Comparison of ENCODE assay signal across 8 mouse cellular contexts in the genomic region with DNA sequence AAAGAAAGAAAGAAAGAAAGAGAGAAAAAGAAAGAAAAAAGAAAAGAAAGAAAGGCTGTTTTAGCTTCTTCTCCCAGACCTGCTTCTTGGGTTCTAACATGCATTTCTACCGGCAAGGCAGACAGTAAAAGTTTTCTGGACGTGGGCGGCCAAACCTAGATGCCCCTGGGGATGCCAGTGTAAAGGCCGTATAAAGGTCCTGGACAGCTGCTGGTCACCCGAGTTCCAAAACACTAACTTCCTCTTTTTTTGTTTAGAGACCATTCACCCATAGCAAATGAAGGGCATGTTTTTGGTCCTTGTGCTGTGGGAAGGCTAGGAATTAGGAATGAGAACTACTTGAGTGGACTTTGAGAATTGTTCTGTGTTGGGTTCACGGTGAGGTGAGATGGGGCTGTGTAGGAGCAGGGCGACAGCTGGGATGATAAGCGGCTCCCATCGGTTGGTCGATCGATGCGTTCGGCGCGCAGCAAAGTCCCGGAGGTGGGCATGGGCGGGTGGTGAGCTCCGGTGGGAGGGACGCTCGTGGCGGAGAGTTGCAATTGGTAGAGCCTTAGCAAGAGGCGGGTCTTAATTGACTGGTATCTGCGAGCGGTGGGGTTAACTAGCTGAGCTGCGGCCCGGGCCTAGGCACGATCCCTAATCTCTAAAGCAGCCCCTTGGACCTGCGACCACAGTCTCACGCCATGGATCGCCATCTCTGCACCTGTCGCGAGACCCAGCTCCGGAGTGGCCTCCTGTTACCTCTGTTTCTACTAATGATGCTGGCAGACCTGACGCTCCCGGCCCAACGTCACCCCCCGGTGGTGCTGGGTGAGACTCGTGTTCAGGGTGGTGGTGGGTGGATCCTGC. TPM values are rescaled to one million over a fixed set of nuclear protein-coding genes. Genes with fewer than 3 reads are reported as not detected.
A peak's percentile ranks its signal among the peaks of the same experiment; 100 is the strongest.
DNase-seq lines count a peak whose midpoint lies in the region; ATAC-seq and TF ChIP-seq lines count a peak whose summit lies in the region.

Pla2g15 (plus strand) TSS at position 599 of the 852 bp plus-strand sequence.

- TF ChIP-seq POLR2A in MEL (IDR thresholded peaks at IDR 0.05; ENCODE audit: control insufficient read depth in 1 of 2, insufficient read depth in 1 of 2, low read depth in 1 of 2, low read length in 2 of 2, poor library complexity in 1 of 2) = peak; percentile 33 to 83
- TF ChIP-seq POLR2A in lung, adult 2 months (IDR thresholded peaks at IDR 0.05; ENCODE audit: borderline replicate concordance, extremely low read depth, low read depth, low read length) = peak; percentile 79; the same call in 1 of the 2 replicates

- peak; percentile 97 for DNase-seq in MEL (ENCODE audit: low read depth, low spot score)
- peak; percentile 89 to 95 for DNase-seq in cerebellum, adult 18-20 months
- DNase-seq in heart, postnatal 25 days (ENCODE audit: low spot score) = peak; percentile 85
- peak; percentile 92 to 95 for DNase-seq in layer of hippocampus, adult 2 months (ENCODE audit: low spot score in 2 of 2)
- peak; percentile 87 for DNase-seq in lung, adult 2 months
- peak; percentile 90 for DNase-seq in testis, postnatal 10 days (ENCODE audit: low spot score)

- peak within 1 kb of the TSS; percentile 76 for H3K9ac ChIP-seq in MEL (ENCODE audit: control insufficient read depth, low read depth, low read length, poor library complexity, severe bottlenecking)
- H3K9ac ChIP-seq in forebrain, embryonic 16.5 days (replicated peaks; ENCODE audit: low read depth, low read length) = peak within 1 kb of the TSS; percentile 86
- peak within 1 kb of the TSS; percentile 82 for H3K9ac ChIP-seq in neural tube, embryonic 15.5 days (replicated peaks)

- no peaks in the 10 kb centered on the region for H3K9me3 ChIP-seq in MEL (replicated peaks; ENCODE audit: insufficient read depth, low read length)
- H3K9me3 ChIP-seq in forebrain, embryonic 16.5 days (ENCODE audit: control insufficient read depth, low read length) = no peaks in the 10 kb centered on the region
- H3K9me3 ChIP-seq in neural tube, embryonic 15.5 days (replicated peaks) = no peaks in the 10 kb centered on the region

- H3K4me2 ChIP-seq in forebrain, embryonic 16.5 days (ENCODE audit: low read length) = peak within 1 kb of the TSS; percentile 86
- peak within 1 kb of the TSS; percentile 82 for H3K4me2 ChIP-seq in neural tube, embryonic 15.5 days

- peak within 1 kb of the TSS; percentile 59 for H3K27ac ChIP-seq in MEL (ENCODE audit: control insufficient read depth, low read depth, low read length)
- peak within 1 kb of the TSS; percentile 70 for H3K27ac ChIP-seq in forebrain, embryonic 16.5 days (ENCODE audit: low read length)
- peak within 1 kb of the TSS; percentile 94 for H3K27ac ChIP-seq in layer of hippocampus, adult 2 months
- peak within 1 kb of the TSS; percentile 72 for H3K27ac ChIP-seq in neural tube, embryonic 15.5 days (replicated peaks)

- ATAC-seq in forebrain, embryonic 16.5 days = peak; percentile 100
- peak; percentile 98 for ATAC-seq in neural tube, embryonic 15.5 days (ENCODE audit: low FRiP score)

- WGBS in forebrain, embryonic 16.5 days = 1% methylated on average over 38 of the region's 38 CpGs
- WGBS in lung, adult 2 months = 1% methylated on average over 38 of the region's 38 CpGs
- WGBS in neural tube, embryonic 15.5 days = 1% methylated on average over 38 of the region's 38 CpGs

- TF ChIP-seq EP300 in MEL (IDR thresholded peaks at IDR 0.05; ENCODE audit: low read depth in 1 of 2, low read length in 2 of 2) = peak; percentile 46 to 50; a peak in 2 of 4 replicates

- TF ChIP-seq CTCF in MEL (IDR thresholded peaks at IDR 0.05 in 2 of 3, conservative IDR thresholded peaks at IDR 0.05 in 1 of 3; ENCODE audit: control insufficient read depth in 1 of 3, insufficient read depth in 1 of 3, low read depth in 2 of 3, low read length in 3 of 3, poor library complexity in 1 of 3, severe bottlenecking in 1 of 3) = no peak
- no peak for TF ChIP-seq CTCF in layer of hippocampus, adult 2 months (conservative IDR thresholded peaks at IDR 0.05)
- no peak for TF ChIP-seq CTCF in lung, adult 2 months (IDR thresholded peaks at IDR 0.05; ENCODE audit: insufficient read depth, low read length)

- H3K79me2 ChIP-seq in MEL (ENCODE audit: control insufficient read depth, insufficient read depth, low read length, poor library complexity) = peaks cover 2% of the 10 kb centered on the region; the same call in 1 of the 2 replicates

- no peaks in the 10 kb centered on the region for H3K27me3 ChIP-seq in MEL (ENCODE audit: control insufficient read depth in 1 of 2, insufficient read depth in 2 of 2, low read length in 2 of 2)
- no peaks in the 10 kb centered on the region for H3K27me3 ChIP-seq in forebrain, embryonic 16.5 days (replicated peaks; ENCODE audit: control insufficient read depth, insufficient read depth, low read length)
- no peaks in the 10 kb centered on the region for H3K27me3 ChIP-seq in neural tube, embryonic 15.5 days (replicated peaks)

- H3K36me3 ChIP-seq in MEL (ENCODE audit: control insufficient read depth in 1 of 2, insufficient read depth in 2 of 2, low read length in 2 of 2) = peaks cover 0 to 26% of the 10 kb centered on the region in 2 experiments; a peak in 2 of 4 replicates
- H3K36me3 ChIP-seq in forebrain, embryonic 16.5 days (ENCODE audit: control insufficient read depth, insufficient read depth) = peaks cover 2% of the 10 kb centered on the region; the same call in 1 of the 2 replicates
- peaks cover 6% of the 10 kb centered on the region for H3K36me3 ChIP-seq in neural tube, embryonic 15.5 days

- H3K4me3 ChIP-seq in MEL (ENCODE audit: control insufficient read depth in 1 of 2, insufficient read depth in 1 of 2, low read depth in 2 of 2, low read length in 2 of 2) = peak within 1 kb of the TSS; percentile 74 to 87
- peak within 1 kb of the TSS; percentile 97 for H3K4me3 ChIP-seq in forebrain, embryonic 16.5 days (replicated peaks; ENCODE audit: low read length)
- peak within 1 kb of the TSS; percentile 93 for H3K4me3 ChIP-seq in layer of hippocampus, adult 2 months
- peak within 1 kb of the TSS; percentile 70 for H3K4me3 ChIP-seq in lung, adult 2 months (replicated peaks; ENCODE audit: extremely low read depth, low read depth, low read length)
- H3K4me3 ChIP-seq in neural tube, embryonic 15.5 days (replicated peaks) = peak within 1 kb of the TSS; percentile 93

- intact Hi-C loops in heart, postnatal 25 days (cut with DNase I) = no loop called here

- TF ChIP-seq RAD21 in MEL (IDR thresholded peaks at IDR 0.05; ENCODE audit: low read depth, low read length) = no peak

- H3K4me1 ChIP-seq in MEL (ENCODE audit: control insufficient read depth in 1 of 2, insufficient read depth in 2 of 2, low read length in 2 of 2) = peaks cover 0 to 31% of the 10 kb centered on the region in 2 experiments; a peak in 3 of 4 replicates
- H3K4me1 ChIP-seq in forebrain, embryonic 16.5 days (replicated peaks; ENCODE audit: control insufficient read depth, insufficient read depth, low read length) = peaks cover 14% of the 10 kb centered on the region
- 0 out of 2 replicates have a peak, but pooled peaks cover 2% of the 10 kb centered on the region for H3K4me1 ChIP-seq in lung, adult 2 months (ENCODE audit: control insufficient read depth, insufficient read depth, low read length)
- H3K4me1 ChIP-seq in neural tube, embryonic 15.5 days = peaks cover 21% of the 10 kb centered on the region

TF ChIP-seq in MEL, 35 proteins besides CTCF, POLR2A, EP300 and RAD21 (continues in another document):
- TF ChIP-seq HCFC1 (IDR thresholded peaks at IDR 0.05; ENCODE audit: low read depth, low read length) (peak; percentile 83), MYC (IDR thresholded peaks at IDR 0.05; ENCODE audit: low read depth, low read length) (0 out of 2 replicates have a peak, but pooled peaks have one; percentile 29), E2F4 (IDR thresholded peaks at IDR 0.05; ENCODE audit: borderline replicate concordance, low read depth, low read length) (no peak), GABPA (IDR thresholded peaks at IDR 0.05; ENCODE audit: low read depth, low read length) (no peak), CHD2 (IDR thresholded peaks at IDR 0.05; ENCODE audit: low read length) (no peak), ELF1 (IDR thresholded peaks at IDR 0.05; ENCODE audit: low read depth, low read length) (peak; percentile 70; the same call in 1 of the 2 replicates), SIN3A (IDR thresholded peaks at IDR 0.05; ENCODE audit: low read length) (peak; percentile 94), GATA1 (IDR thresholded peaks at IDR 0.05; ENCODE audit: low read depth, low read length) (peak; percentile 71), SMC3 (IDR thresholded peaks at IDR 0.05; ENCODE audit: low read depth, low read length) (no peak), ZMIZ1 (IDR thresholded peaks at IDR 0.05; ENCODE audit: low read depth, low read length) (peak; percentile 70; the same call in 1 of the 2 replicates), TBP (IDR thresholded peaks at IDR 0.05; ENCODE audit: low read depth, low read length) (peak; percentile 69; the same call in 1 of the 2 replicates), MAZ (IDR thresholded peaks at IDR 0.05; ENCODE audit: low read depth, low read length) (peak; percentile 69; the same call in 1 of the 2 replicates), USF1 (IDR thresholded peaks at IDR 0.05; ENCODE audit: low read depth, low read length) (no peak; the same call in 1 of the 2 replicates), TAL1 (IDR thresholded peaks at IDR 0.05; ENCODE audit: low read length) (no peak), RCOR1 (IDR thresholded peaks at IDR 0.05; ENCODE audit: low read depth, low read length) (peak; percentile 21; the same call in 1 of the 2 replicates), TCF12 (IDR thresholded peaks at IDR 0.05; ENCODE audit: low read depth, low read length) (peak; percentile 76), MEF2A (IDR thresholded peaks at IDR 0.05; ENCODE audit: extremely low read depth, insufficient replicate concordance, low read depth, low read length, poor library complexity, severe bottlenecking) (no peak), MXI1 (IDR thresholded peaks at IDR 0.05; ENCODE audit: low read depth, low read length) (peak; percentile 60; the same call in 1 of the 2 replicates), NRF1 (IDR thresholded peaks at IDR 0.05; ENCODE audit: insufficient read depth, low read depth, low read length, poor library complexity, severe bottlenecking) (peak; percentile 56; the same call in 1 of the 2 replicates), ZNF384 (IDR thresholded peaks at IDR 0.05; ENCODE audit: low read depth, low read length) (no peak; the same call in 1 of the 2 replicates)

RNA-seq across cellular contexts. Expression of gene Pla2g15, which starts in this region (rescaled TPM):
- 4.0 and 6.2 TPM in 2 replicates for total RNA-seq in MEL (2012; rRNA removed)
- 1 to 10 TPM in 1 of 2 experiments, not detected in 1; 9.4 TPM for polyA plus RNA-seq in MEL (2012; ENCODE audit: insufficient read depth in 1 of 2, insufficient read length in 2 of 2, low read depth in 1 of 2, low replicate concordance in 2 of 2, missing spikeins in 1 of 2)
- 18.2 and 20.6 TPM in 2 replicates for polyA plus RNA-seq in forebrain, embryonic 16.5 days (2015; fragmentation: Nextera tagmentation; extraction: Ambion mirVana)
- total RNA-seq in heart, postnatal 25 days (2021) = 1 to 10 TPM; 7.8 to 8.7 TPM
- 10 to 100 TPM; 21.7 to 21.8 TPM for total RNA-seq in layer of hippocampus, adult 2 months (2021)
- 24.8 and 28.3 TPM in 2 replicates for polyA plus RNA-seq in lung, adult 2 months (2012; rRNA removed)
- 19.1 and 21.6 TPM in 2 replicates for polyA plus RNA-seq in neural tube, embryonic 15.5 days (2015; fragmentation: Nextera tagmentation; extraction: Ambion mirVana)

Comparison
In these comparisons a context has a peak if more than half of its experiments do, and no peak if none do; other contexts are left out.
1. Peak in every context shown above with its lines: DNase-seq, ATAC-seq, H3K4me3 ChIP-seq and H3K27ac ChIP-seq.